Mouse (Mus musculus) spleen, adult 2 months (tissue): ENCODE measurements around the gene Aatf.

Experiments used
- CTCF ChIP-seq: fragments of 200-500 bp; IDR thresholded peaks from 2 replicates; pipeline ENCODE4 v1.5.1; 2011; ENCODE audit warnings: mild to moderate bottlenecking, inconsistent platforms; ENCODE audit not compliant: insufficient read depth, insufficient read length, insufficient replicate concordance; ENCODE audit errors: extremely low read depth
- POLR2A ChIP-seq: fragments of 200-500 bp; IDR thresholded peaks from 2 replicates; pipeline ENCODE4 v1.6.1; 2011; ENCODE audit warnings: low read depth, low read length, inconsistent platforms

DNA sequence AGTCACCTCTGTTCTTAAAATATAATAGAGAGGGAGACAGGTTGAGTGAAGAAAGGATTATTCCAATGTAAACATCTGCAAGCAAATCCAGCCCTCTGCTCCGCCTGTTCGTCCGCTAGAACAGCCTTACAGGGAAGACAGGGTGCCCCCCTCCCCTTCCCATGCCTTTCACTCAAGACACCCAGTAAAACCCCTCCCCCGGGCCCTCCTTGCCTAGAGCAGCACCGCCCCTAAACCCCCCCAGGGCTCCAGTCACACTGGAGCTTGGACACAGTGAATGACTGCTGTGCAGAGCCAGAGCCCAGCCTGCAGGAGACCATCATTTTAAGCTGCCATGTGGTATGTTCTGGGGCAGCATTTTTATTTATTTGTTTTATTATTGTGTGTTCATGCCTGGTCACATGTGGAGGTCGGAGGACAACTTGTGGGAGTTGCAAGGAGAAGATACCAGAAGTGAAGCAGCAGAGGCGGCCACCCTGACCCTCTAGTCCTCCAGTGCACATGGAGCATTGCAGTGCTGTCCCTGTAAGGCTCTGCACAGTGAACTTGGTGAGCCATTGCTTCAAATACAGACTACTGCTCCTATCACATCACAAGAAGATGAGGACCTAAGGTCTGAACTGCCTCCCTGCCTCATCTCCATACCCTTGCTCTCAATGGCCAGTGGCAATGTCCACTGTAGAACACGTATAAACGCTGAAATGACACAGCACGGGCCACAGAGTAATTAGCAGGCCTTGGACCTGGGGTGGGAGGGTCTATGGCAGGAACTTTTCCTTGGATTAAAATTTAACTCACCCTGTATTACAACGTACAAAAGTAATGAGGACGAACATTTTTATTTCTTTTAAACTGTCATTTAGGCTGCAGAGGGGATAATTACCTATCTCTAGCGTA is 87.3 kb downstream of the Aatf start:
- TF ChIP-seq POLR2A (no peak), CTCF (no peak)
